Mouse (Mus musculus) retina, postnatal 7 days (tissue): ENCODE measurements around the gene Xrcc6.

Experiments used
- DNase-seq: peaks from one replicate; pipeline ENCODE4 v3.0.0-alpha.2; 2012; ENCODE audit warnings: low read depth, low spot score

Gene Xrcc6

GRCm38 (mm10) chr15:82022535-82023088 lies 35.0 kb downstream of the Xrcc6 start:
- DNase-seq = no peak

- no peak for DNase-seq
Observed at GRCm38 (mm10) chr15:82023965-82024635, 36.5 kb downstream of the Xrcc6 start.

- DNase-seq = no peak
Observed at GRCm38 (mm10) chr15:82027276-82027675, 39.6 kb downstream of the Xrcc6 start.

- DNase-seq = no peak
Observed at GRCm38 (mm10) chr15:82027726-82028125, 40.1 kb downstream of the Xrcc6 start.

GRCm38 (mm10) chr15:82032386-82032785 lies 44.8 kb downstream of the Xrcc6 start:
- DNase-seq = no peak

GRCm38 (mm10) chr15:82033762-82034161 lies 46.1 kb downstream of the Xrcc6 start, which contains the start of gene Desi1:
Desi1 (minus strand) TSS chr15:82033862.
- no peak for DNase-seq

- no peak for DNase-seq
Observed at GRCm38 (mm10) chr15:82035904-82036689, 48.5 kb downstream of the Xrcc6 start.

GRCm38 (mm10) chr15:82040650-82041049 lies 53.0 kb downstream of the Xrcc6 start:
- DNase-seq = peak; percentile 46

- DNase-seq = no peak
Observed at GRCm38 (mm10) chr15:82044166-82044784, 56.6 kb downstream of the Xrcc6 start.

- DNase-seq = no peak
Observed at GRCm38 (mm10) chr15:82046246-82046891, 58.7 kb downstream of the Xrcc6 start.

- peak; percentile 83 for DNase-seq
Observed at GRCm38 (mm10) chr15:82047080-82047883, 59.6 kb downstream of the Xrcc6 start, which contains the start of gene Snu13. Snu13 (minus strand) TSS chr15:82047598.

GRCm38 (mm10) chr15:82052544-82052943 lies 64.9 kb downstream of the Xrcc6 start:
- no peak for DNase-seq

GRCm38 (mm10) chr15:82058719-82059201 lies 71.1 kb downstream of the Xrcc6 start, which contains the start of gene 4930407I10Rik:
4930407I10Rik (plus strand) TSS chr15:82059151.
- DNase-seq = no peak

GRCm38 (mm10) chr15:82063909-82064308 lies 76.3 kb downstream of the Xrcc6 start:
- no peak for DNase-seq

- DNase-seq = peak; percentile 80
Observed at GRCm38 (mm10) chr15:82065511-82065910, 77.9 kb downstream of the Xrcc6 start.

- no peak for DNase-seq
Observed at GRCm38 (mm10) chr15:82069898-82070297, 82.3 kb downstream of the Xrcc6 start, which contains the start of gene Mei1. Mei1 (plus strand) TSS chr15:82069996.

GRCm38 (mm10) chr15:82071816-82072469 lies 84.3 kb downstream of the Xrcc6 start:
- DNase-seq = no peak

GRCm38 (mm10) chr15:82073490-82073889 lies 85.9 kb downstream of the Xrcc6 start:
- no peak for DNase-seq

- no peak for DNase-seq
Observed at GRCm38 (mm10) chr15:82079883-82080282, 92.2 kb downstream of the Xrcc6 start.

GRCm38 (mm10) chr15:82081161-82081560 lies 93.5 kb downstream of the Xrcc6 start:
- peak; percentile 35 for DNase-seq
